Mouse (Mus musculus) B cell, adult 62 days (primary cell): ENCODE results near the gene Psd. TPM values are rescaled to one million over a fixed set of nuclear protein-coding genes. Genes with fewer than 3 reads are reported as not detected.

Experiments
- total RNA-seq: library from RNA; stranded (reverse); gene quantifications from 4 replicates; pipeline ENCODE4 v1.2.4, GENCODE M21; 2023

Gene Psd
- total RNA-seq, result 0.35 to 1.3 TPM (median 0.73 TPM) in 4 replicates

GRCm38 (mm10) chr19:46326756-46327305 lies at the start of gene Psd:
Gene Psd, minus strand, starts transcription at chr19:46327156.

DNA sequence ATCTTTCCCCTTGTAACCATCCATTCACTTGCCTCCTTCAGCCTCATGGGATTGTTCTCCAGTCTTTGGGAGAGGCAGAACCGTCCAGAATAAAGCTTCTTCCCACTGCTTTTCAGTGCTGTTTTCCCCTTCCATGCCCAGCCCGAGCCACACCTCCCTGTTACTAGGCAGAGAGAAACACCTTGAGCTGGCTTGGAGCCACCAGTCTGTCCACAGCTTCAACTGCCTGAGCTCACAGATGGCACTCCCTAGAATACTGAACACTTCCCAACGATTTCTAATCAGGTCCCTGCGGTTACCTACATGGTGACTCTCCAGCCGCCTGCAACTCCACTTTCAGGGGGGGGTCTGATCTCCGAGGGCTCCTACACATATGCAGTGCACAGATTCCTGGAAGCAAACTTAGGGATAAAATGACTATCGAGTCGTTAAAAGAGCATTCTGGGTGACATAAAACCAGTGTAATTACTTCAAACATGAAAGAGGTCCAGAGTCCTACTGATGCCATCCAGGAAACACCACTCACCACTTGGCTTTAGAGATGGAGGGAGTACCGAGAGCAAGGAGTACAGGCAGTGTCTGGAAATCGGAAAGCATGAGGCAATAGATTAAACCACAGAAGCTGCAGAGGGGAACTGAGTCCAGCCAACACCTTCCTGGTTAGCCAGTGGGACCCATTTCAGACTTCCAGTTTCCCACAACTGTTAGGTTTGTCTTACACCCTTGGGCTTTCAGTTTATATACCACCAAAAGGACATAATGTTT lies 23.4 kb upstream of the Psd start, which contains the start of gene 2310034G01Rik:
2310034G01Rik (minus strand) TSS at position 135 of the 765 bp plus-strand sequence.

DNA sequence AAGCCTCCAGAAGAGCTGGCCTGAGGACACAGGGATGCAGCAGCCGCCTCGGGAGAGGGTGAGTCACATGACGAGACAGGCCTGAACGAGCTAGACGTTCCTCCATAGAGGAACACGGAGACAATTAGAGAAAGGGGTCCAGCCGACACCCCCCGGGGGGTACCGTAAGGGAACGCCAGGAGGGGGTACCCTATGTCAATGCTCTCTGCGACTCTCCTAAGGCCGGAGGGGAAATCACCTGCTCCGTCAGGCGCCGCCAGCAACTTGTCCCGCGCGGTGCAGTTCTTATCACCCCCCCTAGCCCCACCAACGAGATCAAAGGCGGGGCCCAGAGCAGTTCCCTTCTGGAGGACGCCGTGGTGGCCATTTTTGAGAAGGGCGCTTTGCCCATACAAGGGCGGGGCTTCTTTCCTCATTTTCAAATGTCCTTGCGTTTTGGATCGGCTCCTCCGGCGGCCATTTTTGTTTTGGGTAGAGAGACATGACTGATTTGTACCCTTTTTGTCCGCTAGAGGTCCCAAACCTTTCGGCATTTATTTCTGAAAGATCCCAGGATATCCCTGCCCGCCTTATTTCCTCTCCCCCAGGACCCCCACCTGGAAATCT lies 11.5 kb upstream of the Psd start, which contains the start of gene Cuedc2:
Cuedc2 (minus strand) TSS at position 372 of the 606 bp plus-strand sequence.

DNA sequence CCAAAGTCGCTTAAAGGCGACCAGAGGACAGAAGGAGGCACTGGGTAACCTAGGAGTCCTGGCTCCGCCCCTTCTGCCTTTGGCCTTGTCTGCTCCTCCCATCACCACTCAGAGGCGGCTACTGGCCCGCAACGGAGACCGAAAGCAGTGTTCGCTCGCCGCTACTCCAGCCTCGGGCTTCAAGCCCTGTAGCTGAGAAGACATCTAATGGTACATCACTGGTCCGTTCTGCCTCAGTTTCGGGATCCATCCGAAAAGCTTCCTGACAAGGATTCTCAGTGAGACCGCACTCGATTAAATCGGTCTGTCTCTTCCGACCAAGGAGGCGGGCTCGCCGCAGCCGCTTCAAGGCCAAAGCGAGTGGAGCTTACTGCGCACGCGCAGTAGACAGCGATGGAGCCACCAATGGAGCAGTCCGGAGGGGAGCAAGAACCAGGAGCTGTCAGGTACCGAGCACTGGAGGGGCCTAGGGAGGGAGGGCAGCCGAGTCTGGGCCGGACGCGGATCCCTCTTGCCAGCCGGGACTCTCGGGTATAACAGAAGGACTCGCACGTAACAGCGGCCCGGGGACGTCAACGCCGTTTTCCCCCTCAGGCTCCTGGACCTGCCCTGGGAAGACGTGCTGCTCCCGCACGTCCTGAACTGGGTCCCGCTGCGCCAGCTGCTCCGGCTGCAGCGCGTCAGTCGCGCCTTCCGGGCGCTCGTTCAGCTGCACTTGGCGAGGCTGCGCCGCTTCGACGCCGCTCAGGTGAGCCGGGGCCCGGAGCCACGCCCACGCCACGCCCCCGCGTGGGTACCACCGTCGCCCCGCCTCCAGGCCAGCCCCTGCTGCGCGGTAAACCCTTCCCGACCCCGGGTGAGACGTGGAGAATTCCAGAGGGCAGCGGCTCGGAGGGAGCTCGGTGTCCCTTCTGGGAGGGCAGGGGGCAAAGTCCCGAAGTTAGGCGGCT lies 1.4 kb upstream of the Psd start, which contains the start of gene Fbxl15:
Fbxl15 (plus strand) TSS at position 104 of the 950 bp plus-strand sequence.

DNA sequence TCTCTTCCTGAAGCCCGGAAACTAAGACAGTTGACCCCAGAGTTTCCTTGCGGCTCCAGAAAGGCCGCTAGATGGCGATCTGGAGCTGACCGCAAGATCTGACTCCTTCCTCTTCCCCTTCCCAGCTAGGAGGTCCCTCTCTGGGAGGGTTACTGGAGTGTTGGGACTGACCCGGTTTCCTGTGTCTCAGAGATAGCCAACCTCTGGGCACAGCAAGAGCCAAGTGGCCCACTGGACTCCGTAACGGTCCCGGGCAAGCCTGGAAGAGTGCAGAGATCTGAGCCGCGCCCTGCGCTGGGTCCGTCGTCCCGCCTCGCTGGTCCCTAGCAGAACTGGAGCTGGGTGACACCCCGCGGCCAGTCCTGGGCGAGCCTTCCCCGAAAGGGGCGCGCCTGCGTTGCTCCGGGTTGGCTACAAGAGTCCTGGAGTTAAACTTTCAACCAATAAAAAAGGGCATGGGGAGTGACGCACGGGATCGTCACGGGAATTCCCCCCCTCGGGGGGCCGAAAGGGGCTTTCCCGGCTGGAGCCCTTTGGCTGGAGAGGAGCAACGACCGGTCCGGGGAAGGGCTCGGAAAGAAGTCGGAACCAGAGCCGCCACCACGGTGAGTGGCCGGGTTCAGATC lies 22.6 kb downstream of the Psd start, which contains the start of gene Nfkb2:
Nfkb2 (plus strand) TSS at position 105 of the 626 bp plus-strand sequence.

Other genes with a start within 250 kb of the Psd start
- gene Elovl3, start 195.3 kb downstream of the Psd start, total RNA-seq, result not detected in 4 replicates
- gene Pitx3, start 178.8 kb downstream of the Psd start, total RNA-seq, result not detected in 4 replicates
- 121 to 133 TPM (median 123 TPM) in 4 replicates for gene Gbf1, start 174.6 kb downstream of the Psd start, total RNA-seq
- gene Nfkb2, start 22.8 kb downstream of the Psd start, total RNA-seq, result 239 to 257 TPM (median 249 TPM) in 4 replicates
- gene Fbxl15, start 1.0 kb upstream of the Psd start, total RNA-seq, result 3.6 to 6.8 TPM (median 5.7 TPM) in 4 replicates
- gene Cuedc2, start 11.5 kb upstream of the Psd start, total RNA-seq, result 60.0 to 65.8 TPM (median 60.6 TPM) in 4 replicates
- 0.34 to 1.0 TPM (median 0.60 TPM) in 4 replicates for gene Mfsd13a, start 14.0 kb upstream of the Psd start, total RNA-seq
- not detected in 4 replicates for gene 2310034G01Rik, start 23.1 kb upstream of the Psd start, total RNA-seq
- gene Actr1a, start 68.6 kb upstream of the Psd start, total RNA-seq, result 88.3 to 94.3 TPM (median 92.1 TPM) in 4 replicates
- 41.1 to 44.3 TPM (median 42.4 TPM) in 4 replicates for gene Sufu, start 69.7 kb upstream of the Psd start, total RNA-seq
- gene Trim8, start 174.5 kb upstream of the Psd start, total RNA-seq, result 63.7 to 71.2 TPM (median 66.7 TPM) in 4 replicates
- gene Arl3, start 246.0 kb upstream of the Psd start, total RNA-seq, result 9.7 to 14.2 TPM (median 11.2 TPM) in 4 replicates
- gene Sfxn2, start 246.2 kb upstream of the Psd start, total RNA-seq, result 11.2 to 15.2 TPM (median 11.8 TPM) in 4 replicates